Mouse (Mus musculus) spleen, adult 2 months (tissue): ENCODE results near the gene Angptl8.

Experiments used
- CTCF ChIP-seq: fragments of 200-500 bp; IDR thresholded peaks from 2 replicates; pipeline ENCODE4 v1.5.1; 2011; ENCODE audit warnings: mild to moderate bottlenecking, inconsistent platforms; ENCODE audit not compliant: insufficient read depth, insufficient read length, insufficient replicate concordance; ENCODE audit errors: extremely low read depth
- POLR2A ChIP-seq: fragments of 200-500 bp; IDR thresholded peaks from 2 replicates; pipeline ENCODE4 v1.6.1; 2011; ENCODE audit warnings: low read depth, low read length, inconsistent platforms

- TF ChIP-seq POLR2A (no peak), CTCF (no peak)
These were observed 4.9 kb upstream of the Angptl8 start for GRCm38 (mm10) chr9:21830461-21830850.
